Mouse (Mus musculus) layer of hippocampus, postnatal 25 days (tissue): ENCODE measurements at regions not wholly inside any gene's neighbourhood (a gene's known extent, or its start where the extent isn't known, plus 50 kb on each side); places are given as distances from the start of the nearest gene placed in this dataset.

Experiments used
- DNase-seq, 2 experiments: peaks; one replicate each; pipeline ENCODE4 v3.0.0; 2022; ENCODE audit warnings: mixed read lengths in 2 of 2, low spot score in 1 of 2; ENCODE audit errors: extremely low spot score in 1 of 2

GRCm38 (mm10) chr16:71622664-71623063 is 685.4 kb upstream of the Robo1 start:
- peak in 1 of 2 experiments; percentile 9 for DNase-seq

- no peak for DNase-seq
Measured at GRCm38 (mm10) chr16:71640361-71640760, 667.7 kb upstream of the Robo1 start.

DNA sequence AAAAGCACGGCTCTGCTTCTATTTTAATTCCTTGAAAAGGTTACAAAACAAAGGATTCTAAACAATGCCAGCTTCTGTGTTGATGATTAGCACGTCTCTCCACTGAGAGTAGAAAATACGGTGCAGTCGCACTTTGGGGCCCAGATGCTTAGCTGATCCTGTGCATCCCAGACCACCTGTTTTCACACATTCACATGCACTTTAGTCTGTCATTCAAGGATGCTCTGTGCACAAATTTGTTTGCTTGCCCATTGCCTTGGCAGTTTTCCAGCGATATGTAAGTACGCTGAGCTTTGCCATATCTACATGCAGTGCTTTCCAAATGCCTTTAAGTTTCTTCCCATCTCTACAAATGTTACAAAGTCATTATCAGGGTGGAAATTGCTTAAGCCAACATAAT is 664.9 kb upstream of the Robo1 start:
- no peak for DNase-seq

DNA sequence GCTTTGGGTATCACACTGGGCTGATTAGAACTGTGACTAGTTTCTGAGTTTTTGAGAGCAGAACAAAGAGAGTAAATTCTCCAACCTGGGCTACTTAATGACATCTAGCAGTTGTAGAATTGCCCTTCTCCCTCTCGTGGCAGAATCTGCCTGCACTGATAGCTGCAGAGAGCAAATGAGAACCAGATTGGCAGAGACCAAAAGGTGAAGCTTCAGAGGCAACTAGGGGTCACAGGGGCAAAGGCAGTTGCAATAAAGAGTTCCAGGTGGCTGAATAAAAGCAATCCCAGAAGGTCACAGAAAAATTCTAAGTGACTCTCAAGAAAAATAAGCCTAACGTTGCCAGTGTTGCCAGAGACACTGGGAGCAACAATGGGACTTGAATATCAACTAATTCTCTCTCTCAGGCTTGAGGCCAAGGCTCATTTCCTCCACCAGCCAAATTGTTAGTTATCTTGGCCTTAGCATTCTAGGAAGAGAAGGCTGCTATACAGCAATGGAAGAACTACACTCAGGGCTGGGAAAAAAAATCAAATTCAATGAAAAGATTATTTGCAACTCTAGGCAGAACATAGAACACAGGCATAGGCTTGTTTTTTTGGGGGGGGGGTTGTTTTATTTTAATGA is 629.9 kb upstream of the Robo1 start:
- no peak for DNase-seq

DNA sequence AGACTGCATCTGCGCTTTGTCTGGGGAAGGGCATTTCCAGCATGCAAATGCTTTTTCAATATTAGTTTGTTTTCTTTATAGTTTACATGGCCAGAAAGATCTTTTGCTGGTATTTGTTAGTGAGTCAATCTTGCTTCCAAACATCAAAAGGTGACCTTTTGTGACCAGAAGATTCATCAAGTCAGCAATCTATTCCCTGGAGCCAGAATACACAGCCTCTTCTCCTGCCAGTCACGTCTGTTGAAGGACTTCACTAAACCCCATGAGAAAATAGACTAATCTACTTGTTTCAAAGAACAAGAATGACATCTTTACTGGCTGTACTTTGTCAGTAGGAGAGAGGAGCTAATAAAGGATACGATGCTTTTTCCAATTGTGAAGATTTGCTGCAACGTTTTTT is 614.6 kb upstream of the Robo1 start:
- DNase-seq = no peak

GRCm38 (mm10) chr16:71705846-71706245 is 602.3 kb upstream of the Robo1 start:
- no peak for DNase-seq

- no peak for DNase-seq
Measured at GRCm38 (mm10) chr16:71709684-71710083, 598.4 kb upstream of the Robo1 start.

DNA sequence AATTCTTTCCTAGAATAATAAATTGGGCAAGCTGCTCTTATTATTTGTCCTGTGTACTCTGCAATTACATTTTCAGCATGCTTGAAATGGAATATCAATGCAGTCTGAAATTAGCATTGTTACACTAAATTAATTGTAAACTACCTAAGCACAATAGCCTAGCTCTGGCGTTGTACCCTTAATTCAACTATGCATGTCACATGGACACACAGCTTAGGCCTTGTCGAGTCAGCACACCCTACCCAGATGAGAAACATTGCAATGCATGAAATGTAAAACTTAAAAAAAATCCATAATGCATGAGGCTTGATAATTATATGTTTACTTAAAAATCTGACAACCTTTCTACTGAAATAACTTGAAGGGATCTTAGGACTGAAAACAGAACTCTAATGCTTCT is 596.2 kb upstream of the Robo1 start:
- no peak for DNase-seq

- no peak for DNase-seq
Measured at GRCm38 (mm10) chr16:71717207-71717606, 590.9 kb upstream of the Robo1 start.

GRCm38 (mm10) chr16:71724898-71725297 is 583.2 kb upstream of the Robo1 start:
- no peak for DNase-seq

DNA sequence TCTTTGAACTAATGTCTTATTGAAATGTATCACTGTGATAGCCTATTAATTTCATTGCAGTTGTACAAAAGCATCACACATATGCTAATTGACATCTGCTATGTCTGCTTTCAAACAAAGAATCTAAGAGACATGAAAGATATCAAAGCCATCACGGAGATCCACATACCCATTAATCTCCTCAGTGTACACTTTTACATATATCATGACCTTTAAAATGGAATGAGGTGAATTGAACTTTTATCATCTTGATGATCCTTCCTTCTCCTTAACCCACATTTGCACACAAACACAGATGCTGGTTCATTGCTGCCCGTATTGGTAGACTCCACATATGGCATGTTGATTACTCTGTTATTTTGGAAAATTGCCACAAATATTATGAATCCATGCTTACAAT is 570.2 kb upstream of the Robo1 start:
- no peak for DNase-seq

DNA sequence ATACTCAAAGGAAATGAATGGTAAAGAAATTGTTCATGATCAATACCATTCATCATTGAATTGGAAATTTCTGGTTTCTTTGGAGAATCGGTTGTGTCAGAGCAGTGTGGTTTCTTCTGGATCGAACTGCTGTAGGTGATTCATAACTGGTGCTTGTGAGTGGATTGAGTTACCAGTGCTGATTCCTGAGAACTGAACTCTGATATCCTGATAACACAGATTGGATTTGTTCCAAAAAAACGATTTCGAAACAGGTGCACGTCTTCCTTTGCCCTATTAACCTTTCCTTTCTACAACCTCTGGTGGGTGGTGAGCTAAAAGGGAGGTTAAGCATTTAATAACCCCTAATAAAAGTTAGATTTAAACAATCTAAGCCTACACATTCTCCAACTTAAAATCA is 569.0 kb upstream of the Robo1 start:
- DNase-seq = no peak

- DNase-seq = no peak
Measured at GRCm38 (mm10) chr16:71780945-71781344, 527.2 kb upstream of the Robo1 start.

GRCm38 (mm10) chr16:71812840-71813239 is 495.3 kb upstream of the Robo1 start:
- no peak for DNase-seq

GRCm38 (mm10) chr16:71835325-71835724 is 472.8 kb upstream of the Robo1 start:
- DNase-seq = no peak

DNA sequence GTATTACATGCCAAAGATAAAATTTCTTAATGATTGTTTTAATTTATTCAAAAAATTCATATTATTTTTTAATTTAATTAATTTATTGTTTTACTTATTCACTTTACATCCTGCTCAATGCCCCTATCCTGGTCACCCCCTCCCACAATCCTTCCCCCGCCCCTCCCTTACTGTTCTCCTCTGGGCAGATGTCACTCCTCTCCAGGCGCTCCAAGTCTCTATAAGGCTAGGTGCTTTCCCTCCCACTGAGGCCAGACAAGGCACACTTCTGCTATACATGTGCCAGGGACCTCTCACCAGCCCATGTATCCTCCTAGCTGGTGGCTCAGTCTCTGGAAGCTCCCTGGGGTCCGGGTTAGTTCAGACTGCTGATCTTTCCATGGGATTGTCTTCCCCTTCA is 458.0 kb upstream of the Robo1 start:
- no peak for DNase-seq

GRCm38 (mm10) chr16:71851590-71852190 is 456.4 kb upstream of the Robo1 start:
- no peak for DNase-seq

DNA sequence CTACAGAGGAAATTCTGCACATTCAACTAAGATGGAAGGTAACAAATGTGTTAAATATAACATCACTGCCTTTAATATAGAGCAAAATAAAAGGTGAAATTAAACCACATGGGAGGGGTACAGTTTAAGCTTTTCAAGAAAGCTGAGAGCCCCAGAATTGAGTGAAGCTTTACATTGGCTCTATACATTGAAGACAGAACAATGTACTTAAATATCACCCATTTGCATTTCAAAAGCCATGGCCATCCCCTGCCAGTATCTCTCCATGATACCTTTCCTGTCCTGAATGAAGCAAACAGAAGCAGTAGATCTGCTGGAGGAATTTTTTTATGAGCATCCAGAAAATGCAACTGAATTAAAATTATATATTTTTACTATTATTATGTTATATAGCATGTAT is 450.2 kb upstream of the Robo1 start:
- DNase-seq = no peak

GRCm38 (mm10) chr16:71860205-71860604 is 447.9 kb upstream of the Robo1 start:
- no peak for DNase-seq

DNA sequence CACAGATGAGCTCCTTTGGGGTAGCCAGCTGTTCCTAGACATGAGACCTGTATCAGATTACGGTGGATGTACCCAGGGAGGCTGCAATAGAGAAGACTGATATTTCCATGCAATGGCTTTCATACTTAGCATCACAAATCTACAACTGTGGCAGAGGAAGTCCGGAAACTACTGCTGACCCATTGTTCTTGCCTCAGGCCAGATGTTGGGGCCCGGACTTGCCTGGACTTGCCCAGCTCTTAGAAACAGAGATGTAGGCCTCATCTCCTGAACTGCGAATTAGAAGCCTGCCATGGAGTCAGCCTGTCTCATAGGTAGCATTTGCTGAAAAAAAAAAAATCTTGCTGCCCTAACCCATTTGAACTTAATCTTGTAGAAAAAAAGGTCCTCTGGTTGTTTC is 422.4 kb upstream of the Robo1 start:
- DNase-seq = no peak

DNA sequence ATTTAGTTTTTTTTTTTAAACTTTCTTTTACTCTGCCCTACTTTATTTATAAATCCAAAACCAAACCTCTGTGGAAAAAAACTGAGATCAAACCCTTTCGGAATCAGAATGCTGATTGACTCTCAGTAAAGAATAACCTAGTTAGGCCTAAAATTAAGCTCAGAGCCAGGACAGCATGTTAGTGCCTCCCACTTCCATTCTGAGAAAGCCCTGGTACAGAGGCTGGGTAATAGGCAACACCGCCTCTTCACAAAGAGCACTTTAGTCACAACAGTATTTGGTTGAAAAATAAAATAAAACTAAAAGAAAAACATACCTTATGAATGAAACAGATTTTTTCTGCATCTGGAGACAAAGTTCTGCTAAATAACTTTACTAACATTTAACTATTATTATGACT is 418.4 kb upstream of the Robo1 start:
- no peak for DNase-seq

GRCm38 (mm10) chr16:71923111-71923510 is 385.0 kb upstream of the Robo1 start:
- no peak for DNase-seq

DNA sequence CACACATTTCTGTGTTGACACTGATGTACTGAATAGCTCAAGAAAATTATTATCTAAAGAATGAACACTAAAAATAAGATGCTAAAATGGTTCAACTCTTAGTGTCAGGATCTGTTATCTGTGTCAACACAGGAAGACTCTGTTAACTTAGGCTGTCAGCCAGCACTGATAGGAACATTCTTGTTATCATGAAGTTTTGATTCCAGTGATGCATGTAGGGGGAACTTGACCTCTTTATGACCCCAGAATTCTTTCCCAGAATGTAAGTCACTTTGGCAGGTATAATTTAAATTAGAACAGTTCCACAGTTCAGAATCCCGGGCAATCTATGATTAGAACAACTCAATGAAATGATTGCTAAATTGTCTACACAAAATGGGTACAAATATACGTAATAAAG is 363.9 kb upstream of the Robo1 start:
- DNase-seq = no peak
